Mouse (Mus musculus) adipocyte (in vitro differentiated cells): ENCODE measurements around the gene Nolc1.

ENCODE experiments used
- DNase-seq: peaks from one replicate; pipeline ENCODE4 v3.0.0-alpha.2; 2016; ENCODE audit warnings: low spot score

The Nolc1 gene

GRCm38 (mm10) chr19:46075616-46076607, at the start of gene Nolc1:
Nolc1 (plus strand) TSS chr19:46075863.
- DNase-seq, result peak; percentile 99

- DNase-seq, result no peak
Observed at GRCm38 (mm10) chr19:46026567-46026966, 49.1 kb upstream of the Nolc1 start.

- peak; percentile 20 for DNase-seq
Observed at GRCm38 (mm10) chr19:46028747-46029320, 46.8 kb upstream of the Nolc1 start.

- DNase-seq, result no peak
Observed at GRCm38 (mm10) chr19:46029652-46030051, 46.0 kb upstream of the Nolc1 start.

GRCm38 (mm10) chr19:46030196-46030983, 45.3 kb upstream of the Nolc1 start:
- no peak for DNase-seq

GRCm38 (mm10) chr19:46031689-46032432, 43.8 kb upstream of the Nolc1 start:
- peak; percentile 28 for DNase-seq

- DNase-seq, result no peak
Observed at GRCm38 (mm10) chr19:46032731-46033510, 42.7 kb upstream of the Nolc1 start.

DNA sequence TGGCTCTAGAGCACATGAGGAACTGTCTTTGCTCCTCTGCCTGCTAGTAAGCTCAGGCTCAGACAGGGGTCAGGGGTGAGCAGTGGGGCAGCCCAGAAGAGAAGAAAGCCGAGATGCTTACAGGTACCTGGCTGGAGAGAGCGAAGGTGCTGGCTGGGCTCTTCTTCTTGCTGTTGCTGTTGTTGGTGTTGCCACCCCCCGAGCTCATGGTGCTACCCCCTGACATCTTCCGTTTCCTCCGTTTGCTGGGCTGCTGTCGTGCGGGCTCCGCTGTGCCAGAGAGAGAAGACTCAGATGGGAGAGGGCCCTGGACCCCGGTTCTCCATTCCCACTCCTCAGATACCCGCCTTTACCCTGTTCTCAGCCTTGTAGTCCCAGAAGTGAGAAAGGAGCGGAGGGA, 41.8 kb upstream of the Nolc1 start:
- no peak for DNase-seq

DNA sequence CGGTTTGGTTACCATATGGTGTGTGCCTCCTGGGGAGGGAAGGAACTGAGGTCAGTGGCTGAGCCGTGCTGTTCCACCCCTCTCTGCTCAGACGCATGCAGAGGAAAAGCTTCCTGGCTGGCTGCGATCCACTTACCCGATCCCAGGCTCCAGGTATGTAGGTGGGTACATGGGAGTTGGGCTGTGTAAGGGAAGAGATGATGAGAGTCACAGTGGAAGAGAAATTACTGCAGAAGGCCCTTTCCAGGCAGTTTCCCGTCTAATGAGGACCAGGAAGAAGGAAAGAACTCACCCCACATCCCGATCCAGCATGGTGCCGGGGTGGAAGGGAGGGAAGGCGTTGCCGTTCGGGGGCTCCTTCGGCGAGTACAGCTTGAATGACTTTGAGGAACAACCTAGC, 39.7 kb upstream of the Nolc1 start:
- DNase-seq, result no peak

DNA sequence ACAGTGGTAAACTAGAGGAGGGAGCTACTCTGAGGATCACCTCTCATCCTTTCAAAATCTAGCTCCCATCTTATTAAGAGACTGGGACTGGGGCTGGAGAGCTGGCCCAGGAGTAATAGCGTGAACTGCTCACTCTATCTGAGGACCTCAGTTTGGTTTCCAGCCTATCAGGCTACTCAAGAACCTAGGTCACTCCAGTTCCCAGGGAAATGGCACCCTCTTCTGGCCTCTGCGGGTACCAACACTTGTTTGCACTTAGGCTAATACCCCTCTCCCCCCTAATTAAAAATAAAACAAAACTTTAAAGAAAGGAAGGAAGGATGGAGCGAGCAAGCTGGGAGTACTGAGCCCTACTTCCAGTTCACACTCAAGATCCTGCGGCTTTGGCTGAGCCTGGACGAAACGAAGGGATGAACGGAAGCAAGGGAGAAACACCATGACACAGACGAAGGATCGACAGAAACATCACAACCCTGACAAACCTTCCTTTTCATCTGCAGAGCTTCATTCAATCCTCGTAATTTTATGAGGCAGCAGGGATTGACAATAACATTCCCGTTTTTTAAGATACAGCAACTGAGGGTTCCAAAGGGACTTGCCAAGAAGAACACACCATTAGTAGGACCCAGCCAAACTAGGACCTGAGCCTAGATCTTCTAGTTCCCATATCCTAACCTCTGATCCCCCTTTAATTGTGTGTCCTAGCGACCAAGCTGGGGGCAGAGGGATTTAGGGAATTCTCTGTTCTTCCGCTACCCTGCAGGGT, 39.0 kb upstream of the Nolc1 start:
- DNase-seq, result no peak

GRCm38 (mm10) chr19:46037243-46037924, 38.3 kb upstream of the Nolc1 start:
- DNase-seq, result no peak

- no peak for DNase-seq
Observed at GRCm38 (mm10) chr19:46037925-46038850, 37.5 kb upstream of the Nolc1 start.

DNA sequence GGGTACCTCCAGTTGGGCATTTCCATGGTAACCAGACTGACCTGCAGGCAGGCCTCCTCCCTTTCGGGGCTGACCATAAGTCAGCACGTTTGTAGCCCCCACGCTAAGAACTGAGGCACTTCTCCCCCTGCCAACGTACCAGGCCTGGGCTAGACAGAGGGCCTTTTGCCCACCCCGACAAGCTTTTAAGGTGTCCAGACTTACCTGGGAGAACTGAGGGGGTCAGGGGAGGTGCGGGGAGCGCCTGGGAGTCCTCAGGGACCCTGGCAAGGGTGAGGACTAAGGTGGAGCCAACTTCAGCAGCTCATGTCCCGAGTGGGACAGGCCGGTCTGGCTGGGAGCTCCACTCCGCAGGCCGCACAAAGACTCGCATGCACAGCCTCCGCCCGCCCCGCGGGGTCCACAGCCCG, 36.8 kb upstream of the Nolc1 start:
- DNase-seq, result no peak

GRCm38 (mm10) chr19:46039478-46039877, 36.2 kb upstream of the Nolc1 start:
- peak; percentile 90 for DNase-seq

DNA sequence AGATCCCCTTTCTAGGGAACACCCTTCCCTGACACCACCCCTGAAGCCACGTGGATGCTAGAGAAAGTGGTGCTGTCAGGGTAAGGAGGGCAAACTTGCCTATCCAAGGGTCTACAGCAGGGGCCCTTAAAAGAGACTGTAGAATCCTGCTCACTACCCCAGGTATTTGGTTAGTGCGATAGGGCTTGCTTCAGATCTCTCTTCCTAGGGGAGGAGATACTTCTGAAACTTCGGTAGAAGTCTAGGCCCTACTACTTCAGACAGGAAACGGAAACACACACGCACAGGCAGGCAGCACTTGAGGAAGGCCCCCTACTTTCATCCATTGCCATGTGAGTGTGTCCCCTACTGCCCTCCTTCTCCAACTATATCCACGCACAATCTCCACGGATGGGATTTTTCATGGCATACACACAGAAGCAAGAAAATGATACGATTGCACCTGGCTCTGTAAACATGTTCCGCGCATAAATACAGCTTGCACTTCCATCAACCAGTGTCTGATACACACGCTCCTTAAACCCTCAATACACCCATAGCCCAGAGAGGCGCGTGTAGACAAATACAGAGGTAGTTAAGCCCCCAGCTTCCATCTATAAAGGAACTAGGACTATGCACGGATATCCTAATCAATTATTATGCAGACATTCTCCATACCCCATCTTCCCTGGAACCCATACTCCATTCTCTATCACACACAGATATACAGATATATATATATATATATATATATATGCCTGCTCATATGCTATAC, 35.3 kb upstream of the Nolc1 start:
- no peak for DNase-seq

GRCm38 (mm10) chr19:46041299-46041932, 34.2 kb upstream of the Nolc1 start:
- no peak for DNase-seq

DNA sequence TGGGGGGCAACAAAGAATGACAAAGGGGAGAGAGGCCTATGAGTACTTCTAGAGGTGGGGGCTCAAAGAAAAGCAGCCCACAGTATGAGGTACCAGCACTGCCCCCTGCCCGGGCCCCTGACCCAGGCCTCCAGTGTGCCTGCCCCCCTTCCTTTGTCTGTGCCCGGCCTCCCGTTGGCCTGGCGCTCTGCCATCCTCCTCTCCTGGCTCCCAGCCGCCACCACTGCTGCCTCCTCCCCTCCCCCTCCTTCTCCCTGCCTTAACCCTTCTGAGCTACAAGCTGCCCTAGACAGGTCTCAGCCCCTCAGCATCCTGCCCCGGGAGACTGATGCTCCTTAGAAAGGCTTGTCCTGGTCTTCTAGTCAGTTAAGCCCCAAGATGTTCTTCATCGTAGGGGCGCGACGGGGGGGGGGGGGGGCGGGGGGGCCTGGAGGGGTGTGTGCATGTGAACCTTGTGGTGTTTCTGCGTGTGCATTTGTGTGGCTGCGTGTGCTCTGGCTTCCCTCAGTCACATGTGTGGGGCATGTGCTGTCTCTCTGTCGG, 33.7 kb upstream of the Nolc1 start:
- peak; percentile 88 for DNase-seq
